Mouse (Mus musculus) embryonic facial prominence, embryonic 12.5 days (tissue): Measurements from ENCODE around the gene 1810055G02Rik. TPM values are rescaled to one million over a fixed set of nuclear protein-coding genes. Genes with fewer than 3 reads are reported as not detected.
A peak's percentile ranks its signal among the peaks of the same experiment; 100 is the strongest.

Source experiments
- ATAC-seq: fragments of 200-750 bp; cut with Nextera tagmentation; 2 replicates; pipeline ENCODE4 v1.8.0; 2017; ENCODE audit not compliant: insufficient number of reproducible peaks, insufficient read depth, low FRiP score, low TSS enrichment
- H3K27ac ChIP-seq: fragments of 300-500 bp; sonication (generic); 2 replicates; pipeline ENCODE4 v1.5.1; 2016; ENCODE audit warnings: mild to moderate bottlenecking
- H3K27me3 ChIP-seq: fragments of 300-500 bp; sonication (generic); 2 replicates; pipeline ENCODE4 v1.6.1; 2016; ENCODE audit warnings: mild to moderate bottlenecking, moderate library complexity
- H3K36me3 ChIP-seq: fragments of 300-500 bp; sonication (generic); 2 replicates; pipeline ENCODE4 v1.6.1; 2016; ENCODE audit warnings: mild to moderate bottlenecking
- H3K4me1 ChIP-seq: fragments of 300-500 bp; sonication (generic); 2 replicates; pipeline ENCODE4 v1.6.1; 2016
- H3K4me2 ChIP-seq: fragments of 300-500 bp; sonication (generic); replicated peaks from 2 replicates; pipeline ENCODE4 v1.6.1; 2016; ENCODE audit warnings: mild to moderate bottlenecking, moderate library complexity
- H3K4me3 ChIP-seq: fragments of 300-500 bp; sonication (generic); 2 replicates; pipeline ENCODE4 v1.5.1; 2016; ENCODE audit warnings: mild to moderate bottlenecking
- H3K9ac ChIP-seq: fragments of 300-500 bp; sonication (generic); 2 replicates; pipeline ENCODE4 v1.6.1; 2016; ENCODE audit warnings: mild to moderate bottlenecking, moderate library complexity
- H3K9me3 ChIP-seq: fragments of 300-500 bp; sonication (generic); 2 replicates; pipeline ENCODE4 v1.6.1; 2016; ENCODE audit warnings: mild to moderate bottlenecking, moderate library complexity
- WGBS: fragments of 180-500 bp; shearing (Covaris S2); methylation state at CpG from one replicate; pipeline ENCODE4 v1.1.7; 2016; 5-methylcytosine and 5-hydroxymethylcytosine counted together
- polyA plus RNA-seq: library from polyadenylated mRNA; unstranded; fragments of >200 nt; fragmentation: Nextera tagmentation; extraction: Ambion mirVana; gene quantifications from 2 replicates; pipeline ENCODE4 v1.2.1, GENCODE M21; 2016

1810055G02Rik gene
- polyA plus RNA-seq, 1 experiment from 2014 or later = 44.7 TPM

- Histone ChIP-seq H3K9me3 (no peaks in the 10 kb centered on the region), H3K4me1 (no peaks in the 10 kb centered on the region), H3K9ac (no peak overlapping the region), H3K27ac (no peak overlapping the region), H3K36me3 (no peaks in the 10 kb centered on the region), H3K27me3 (no peaks in the 10 kb centered on the region), H3K4me3 (no peak overlapping the region), H3K4me2 (no peak overlapping the region)
- no peak for ATAC-seq
- WGBS = 88% methylated on average over 8 of the region's 8 CpGs
Observed at GRCm38 (mm10) chr19:3695976-3696375, 12.1 kb upstream of the 1810055G02Rik start.

DNA sequence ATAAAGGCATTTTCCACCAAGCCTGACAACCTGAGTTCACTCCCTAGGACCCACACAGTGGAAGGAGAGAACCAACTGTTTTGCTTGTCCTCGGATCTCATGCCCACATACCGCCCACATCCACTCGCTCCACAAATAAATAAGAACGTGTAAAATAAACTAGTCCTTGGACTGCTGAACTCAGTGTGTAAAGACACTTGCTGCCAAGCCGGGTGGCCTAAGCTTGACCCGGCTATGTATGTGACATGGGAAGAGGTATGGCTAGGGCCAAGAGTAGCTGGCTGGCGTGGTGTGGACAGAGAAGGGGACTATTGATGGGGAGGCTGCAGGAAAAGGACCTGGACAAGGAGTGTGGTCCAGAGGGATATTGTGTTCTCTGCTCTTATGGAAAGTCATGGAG, 10.1 kb upstream of the 1810055G02Rik start:
- H3K9me3 ChIP-seq = no peaks in the 10 kb centered on the region
- no peaks in the 10 kb centered on the region for H3K27me3 ChIP-seq
- WGBS = 76% methylated on average over 7 of the region's 7 CpGs
- no peak overlapping the region for H3K9ac ChIP-seq
- no peak overlapping the region for H3K27ac ChIP-seq
- no peaks in the 10 kb centered on the region for H3K36me3 ChIP-seq
- no peak for ATAC-seq
- no peaks in the 10 kb centered on the region for H3K4me1 ChIP-seq
- H3K4me3 ChIP-seq = no peak overlapping the region
- H3K4me2 ChIP-seq = no peak overlapping the region

DNA sequence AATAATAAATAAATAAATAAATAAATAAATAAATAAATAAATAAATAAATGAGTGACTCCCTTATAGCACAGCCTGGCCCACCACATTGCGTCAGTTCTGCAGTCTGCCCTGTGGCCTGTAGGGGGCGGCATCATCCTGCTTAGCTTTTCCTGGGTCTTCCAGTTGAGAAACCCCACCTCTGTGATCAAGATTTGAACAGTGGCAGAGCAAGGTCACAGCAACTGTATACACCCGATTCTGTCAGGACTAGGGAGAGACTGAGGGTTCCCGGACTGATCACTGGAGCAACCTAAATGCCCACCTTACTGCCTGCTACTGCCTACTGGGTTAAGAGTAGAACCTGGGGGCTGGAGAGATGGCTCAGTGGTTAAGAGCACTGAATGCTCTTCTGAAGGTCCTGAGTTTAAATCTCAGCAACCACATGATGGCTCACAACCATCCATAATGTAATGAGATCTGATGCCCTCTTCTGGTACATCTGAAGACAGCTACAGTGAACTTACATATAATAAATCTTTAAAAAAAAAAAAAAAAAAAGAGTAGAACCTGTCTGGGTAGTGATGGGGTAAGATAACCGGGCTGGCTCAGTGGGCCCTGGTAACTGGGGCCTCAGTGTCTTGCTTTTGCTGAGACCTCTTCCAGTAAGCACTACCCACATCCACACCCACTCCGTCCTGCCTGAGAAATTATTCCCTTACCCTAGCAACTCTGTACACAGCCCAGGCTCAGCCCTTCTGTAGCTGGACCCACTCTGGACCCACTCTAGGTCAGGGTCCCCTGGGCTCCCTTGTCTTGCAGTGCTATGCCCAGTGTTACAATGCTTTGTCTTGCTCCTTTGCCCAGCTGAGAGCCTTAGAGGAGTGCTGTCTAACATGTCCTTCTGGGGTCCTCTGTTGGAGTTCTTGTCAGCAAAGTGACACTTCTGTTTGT, 8.3 kb upstream of the 1810055G02Rik start:
- H3K4me2 ChIP-seq = no peak overlapping the region
- no peak overlapping the region for H3K27ac ChIP-seq
- H3K36me3 ChIP-seq = no peaks in the 10 kb centered on the region
- no peaks in the 10 kb centered on the region for H3K9me3 ChIP-seq
- H3K4me1 ChIP-seq = no peaks in the 10 kb centered on the region
- no peaks in the 10 kb centered on the region for H3K27me3 ChIP-seq
- WGBS = 38% methylated on average over 6 of the region's 6 CpGs
- no peak overlapping the region for H3K9ac ChIP-seq
- H3K4me3 ChIP-seq = no peak overlapping the region
- ATAC-seq = no peak; the same call in 1 of the 2 replicates

- 87% methylated on average over 4 of the region's 4 CpGs for WGBS
- H3K9ac ChIP-seq = no peak overlapping the region
- ATAC-seq = no peak
Observed at GRCm38 (mm10) chr19:3702460-3702859, 5.6 kb upstream of the 1810055G02Rik start.

DNA sequence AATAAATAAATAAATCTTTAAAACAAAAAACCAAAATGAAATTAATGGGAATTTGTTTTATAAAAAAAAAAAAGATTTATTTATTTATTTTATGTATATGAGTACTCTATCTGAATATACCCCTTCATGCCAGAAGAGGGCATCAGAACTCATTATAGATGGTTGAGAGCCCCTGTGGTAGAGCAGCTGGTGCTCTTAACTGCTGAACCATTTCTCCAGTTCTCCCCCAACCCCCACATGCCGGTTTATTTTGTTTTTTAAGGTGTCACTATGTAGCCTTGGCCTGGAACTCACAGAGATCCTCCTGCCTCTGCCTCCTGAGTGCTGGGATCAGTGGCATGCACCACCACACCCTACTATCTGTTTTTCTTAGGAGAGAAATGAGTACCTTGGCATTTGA, 1.8 kb upstream of the 1810055G02Rik start:
- H3K27ac ChIP-seq = no peak overlapping the region
- no peaks in the 10 kb centered on the region for H3K27me3 ChIP-seq
- 58% methylated on average over 1 of the region's 1 CpGs for WGBS
- H3K9me3 ChIP-seq = no peaks in the 10 kb centered on the region
- no peak overlapping the region for H3K4me3 ChIP-seq
- H3K4me1 ChIP-seq = peaks cover 12% of the 10 kb centered on the region
- H3K36me3 ChIP-seq = peaks cover 2% of the 10 kb centered on the region
- no peak for ATAC-seq
- no peak overlapping the region for H3K9ac ChIP-seq
- H3K4me2 ChIP-seq = no peak overlapping the region

More at GRCm38 (mm10) chr19:3702460-3702859, 5.6 kb upstream of the 1810055G02Rik start:
- Histone ChIP-seq H3K4me1 (no peaks in the 10 kb centered on the region), H3K27ac (no peak overlapping the region), H3K27me3 (no peaks in the 10 kb centered on the region), H3K36me3 (no peaks in the 10 kb centered on the region), H3K9me3 (no peaks in the 10 kb centered on the region), H3K4me2 (no peak overlapping the region), H3K4me3 (no peak overlapping the region)

GRCm38 (mm10) chr19:3707553-3707952, 540 bp upstream of the 1810055G02Rik start:
- Histone ChIP-seq H3K4me2 (peak overlapping the region; percentile 71), H3K27me3 (no peaks in the 10 kb centered on the region), H3K4me3 (peak overlapping the region; percentile 89), H3K27ac (peak overlapping the region; percentile 78), H3K4me1 (peaks cover 12% of the 10 kb centered on the region), H3K9ac (peak overlapping the region; percentile 60), H3K9me3 (no peaks in the 10 kb centered on the region), H3K36me3 (peaks cover 7% of the 10 kb centered on the region)
- 40% methylated on average over 10 of the region's 10 CpGs for WGBS
- ATAC-seq = no peak

DNA sequence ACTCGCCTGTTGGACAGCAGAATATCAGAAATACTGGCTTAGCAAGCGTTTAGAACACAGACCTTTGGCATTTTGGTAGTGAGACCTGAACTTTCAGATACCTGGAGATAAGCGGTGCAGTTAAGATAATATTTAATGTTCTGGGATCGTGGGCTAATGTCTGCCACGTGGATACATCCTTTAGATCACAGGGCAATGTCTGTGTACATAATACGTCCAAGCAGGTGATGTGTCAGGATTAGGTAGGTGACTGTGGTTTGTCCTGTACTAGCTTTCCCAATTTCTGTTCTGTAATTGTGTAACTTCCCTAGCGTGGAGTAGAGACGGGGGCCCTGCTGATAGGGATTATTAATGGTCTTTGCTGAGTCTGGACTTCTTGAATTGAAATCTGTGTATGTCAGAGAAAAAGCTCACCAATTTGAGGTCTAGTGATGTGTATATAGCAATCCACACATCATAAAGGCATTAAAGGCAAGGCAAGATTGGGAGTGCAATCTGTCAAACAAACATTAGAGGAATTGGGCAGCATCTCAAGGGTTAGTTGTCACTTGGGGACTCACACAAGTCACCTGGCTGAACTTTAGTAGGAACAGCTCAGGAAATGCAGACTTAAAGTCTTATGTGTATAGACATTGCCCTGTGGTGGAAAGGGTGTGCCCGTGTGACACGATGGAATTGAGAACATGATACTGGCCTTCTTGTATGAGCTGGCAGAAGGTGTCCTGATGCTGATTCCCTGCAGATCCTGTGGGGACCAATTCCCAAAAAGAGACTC, 1.1 kb downstream of the 1810055G02Rik start:
- peak overlapping the region; percentile 71 for H3K4me2 ChIP-seq
- H3K36me3 ChIP-seq = peaks cover 9% of the 10 kb centered on the region
- H3K4me1 ChIP-seq = peaks cover 12% of the 10 kb centered on the region
- peak overlapping the region; percentile 89 for H3K4me3 ChIP-seq
- no peaks in the 10 kb centered on the region for H3K27me3 ChIP-seq
- no peaks in the 10 kb centered on the region for H3K9me3 ChIP-seq
- H3K27ac ChIP-seq = no peak overlapping the region
- WGBS = 43% methylated on average over 10 of the region's 10 CpGs
- no peak for ATAC-seq
- peak overlapping the region; percentile 72 for H3K9ac ChIP-seq

- Histone ChIP-seq H3K4me2 (no peak overlapping the region), H3K27me3 (no peaks in the 10 kb centered on the region), H3K27ac (no peak overlapping the region), H3K9ac (no peak overlapping the region), H3K4me3 (no peak overlapping the region), H3K36me3 (peaks cover 21% of the 10 kb centered on the region), H3K4me1 (peaks cover 12% of the 10 kb centered on the region), H3K9me3 (no peaks in the 10 kb centered on the region)
- 90% methylated on average over 2 of the region's 2 CpGs for WGBS
- ATAC-seq = no peak
Observed at GRCm38 (mm10) chr19:3710436-3710835, 2.3 kb downstream of the 1810055G02Rik start.

DNA sequence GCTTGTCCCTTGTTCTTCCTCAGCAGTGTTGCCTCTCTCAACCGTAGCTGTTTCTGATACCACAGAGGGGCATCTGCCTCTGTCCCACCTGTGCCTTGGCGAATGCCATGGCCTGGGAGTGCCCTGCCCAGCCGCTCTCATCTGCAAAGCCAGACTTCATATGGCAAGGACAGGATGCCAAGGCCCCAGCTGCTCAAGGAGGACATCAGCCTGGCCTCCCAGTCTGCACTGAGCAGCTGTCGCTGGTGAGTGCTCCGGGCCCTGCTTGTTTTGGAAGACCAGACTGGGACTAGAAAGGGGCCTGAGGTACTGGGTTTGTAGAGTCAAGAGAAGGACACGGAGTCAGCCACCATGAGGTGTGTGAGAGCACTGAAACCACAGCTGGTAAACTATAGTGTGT, 6.3 kb downstream of the 1810055G02Rik start:
- Histone ChIP-seq H3K4me1 (peaks cover 13% of the 10 kb centered on the region), H3K27ac (no peak overlapping the region), H3K9me3 (no peaks in the 10 kb centered on the region), H3K4me3 (no peak overlapping the region), H3K36me3 (peaks cover 52% of the 10 kb centered on the region), H3K27me3 (no peaks in the 10 kb centered on the region), H3K9ac (no peak overlapping the region), H3K4me2 (no peak overlapping the region)
- ATAC-seq = no peak
- 92% methylated on average over 6 of the region's 6 CpGs for WGBS

DNA sequence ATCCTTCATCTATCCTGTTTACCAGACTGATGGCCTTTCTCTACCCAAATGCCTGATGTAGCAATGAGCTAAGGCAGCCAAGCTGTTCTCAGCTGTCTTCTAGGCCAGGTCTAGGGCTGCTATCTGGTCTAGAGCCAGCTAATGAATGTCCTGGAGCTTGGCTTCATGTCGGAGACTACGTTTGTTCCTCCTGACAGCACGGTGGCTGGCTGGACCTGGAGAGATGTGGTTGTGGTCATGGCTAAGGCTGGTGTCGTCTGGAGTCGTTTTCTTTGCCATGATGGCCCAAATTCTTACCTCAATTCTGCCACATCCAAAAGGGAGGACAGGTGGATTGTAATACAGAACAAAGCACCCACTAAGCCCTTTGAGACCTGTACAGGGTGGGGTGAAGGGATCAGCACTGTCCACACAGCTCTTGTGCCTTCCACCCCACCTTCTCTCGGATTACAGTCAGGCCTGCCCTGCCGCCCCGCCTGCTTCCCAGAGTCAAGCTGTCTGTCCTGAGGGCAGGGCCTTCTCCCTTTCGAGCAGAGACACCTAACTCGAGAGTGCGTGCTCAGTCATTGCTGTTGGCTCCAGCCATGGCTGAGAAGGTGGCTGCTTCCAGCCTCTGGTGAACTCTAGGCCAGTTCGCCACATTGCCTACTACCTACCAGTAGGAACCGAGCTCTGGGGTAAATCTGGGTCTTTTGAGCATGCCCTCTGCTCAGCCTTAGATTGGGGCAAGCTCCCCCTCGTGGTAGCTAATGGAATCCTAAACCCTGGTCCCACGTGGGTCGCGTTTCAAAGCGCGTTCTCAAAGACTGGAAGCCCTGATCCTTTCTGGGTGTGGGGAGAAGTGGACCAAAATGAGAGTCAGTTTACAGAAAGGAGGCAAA, 10.6 kb downstream of the 1810055G02Rik start:
- 34% methylated on average over 19 of the region's 19 CpGs for WGBS
- Histone ChIP-seq H3K9ac (peak overlapping the region; percentile 46), H3K4me3 (peak overlapping the region; percentile 40), H3K4me2 (peak overlapping the region; percentile 70), H3K27me3 (no peaks in the 10 kb centered on the region), H3K4me1 (0 out of 2 replicates have a peak, but pooled peaks cover 12% of the 10 kb centered on the region), H3K9me3 (0 out of 2 replicates have a peak, but pooled peaks cover 3% of the 10 kb centered on the region), H3K36me3 (peaks cover 44% of the 10 kb centered on the region), H3K27ac (no peak overlapping the region)
- ATAC-seq = peak; percentile 62

- Histone ChIP-seq H3K36me3 (peaks cover 40% of the 10 kb centered on the region), H3K4me1 (0 out of 2 replicates have a peak, but pooled peaks cover 12% of the 10 kb centered on the region), H3K9ac (peak overlapping the region; percentile 46), H3K27me3 (no peaks in the 10 kb centered on the region), H3K4me2 (peak overlapping the region; percentile 70), H3K9me3 (0 out of 2 replicates have a peak, but pooled peaks cover 6% of the 10 kb centered on the region), H3K27ac (no peak overlapping the region), H3K4me3 (peak overlapping the region; percentile 40)
- 2% methylated on average over 27 of the region's 27 CpGs for WGBS
- ATAC-seq = peak; percentile 58
Observed at GRCm38 (mm10) chr19:3719362-3719891, 11.3 kb downstream of the 1810055G02Rik start.
